Mouse (Mus musculus): ENCODE measurements at regions not wholly inside any gene's neighbourhood (a gene's known extent, or its start where the extent isn't known, plus 50 kb on each side); places are given as distances from the start of the nearest gene placed in this dataset.

DNA sequence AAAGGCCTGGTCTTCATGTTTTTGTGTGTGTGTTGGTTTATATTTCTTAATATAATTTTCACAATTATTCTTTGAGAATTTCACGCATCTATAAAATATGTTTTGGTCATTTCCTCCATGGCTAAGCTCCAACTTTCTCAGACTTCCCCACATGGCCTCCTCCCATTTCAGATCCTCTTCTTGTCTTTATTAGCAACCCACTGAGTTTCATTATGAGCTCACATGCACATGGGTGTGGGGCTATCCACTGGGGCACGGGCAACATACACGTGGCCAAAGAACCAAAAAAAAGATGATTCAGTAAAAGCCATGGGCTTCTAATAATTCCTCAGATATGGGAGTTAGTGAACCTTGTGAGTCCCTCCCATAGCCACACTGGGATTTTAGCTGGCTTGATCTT is 50.1 kb upstream of the Mpp6 start:
- no peak for ATAC-seq (ENCODE audit: low FRiP score)
- no peak overlapping the region for H3K9ac ChIP-seq
- WGBS = 89% methylated on average over 3 of the region's 3 CpGs

More for the DNA sequence above, 50.1 kb upstream of the Mpp6 start:
- H3K4me3 ChIP-seq (replicated peaks; ENCODE audit: low read length) = no peak overlapping the region
- H3K36me3 ChIP-seq (replicated peaks; ENCODE audit: control insufficient read depth, insufficient read depth) = no peaks in the 10 kb centered on the region
- no peaks in the 10 kb centered on the region for H3K9me3 ChIP-seq (ENCODE audit: control insufficient read depth, low read length)
- no peaks in the 10 kb centered on the region for H3K4me1 ChIP-seq (replicated peaks; ENCODE audit: control insufficient read depth, insufficient read depth, low read length)
- no peak for DNase-seq (ENCODE audit: low spot score)
- no peak overlapping the region for H3K27ac ChIP-seq
- no peak overlapping the region for H3K4me2 ChIP-seq (replicated peaks)
- H3K27me3 ChIP-seq (ENCODE audit: control insufficient read depth, insufficient read depth, low read length) = no peaks in the 10 kb centered on the region

Data from hindbrain, embryonic 14.5 days (tissue).